Mouse (Mus musculus): ENCODE results near the gene Col6a5. TPM values are rescaled to one million over a fixed set of nuclear protein-coding genes. Genes with fewer than 3 reads are reported as not detected.
A peak's percentile ranks its signal among the peaks of the same experiment; 100 is the strongest.
"Not testable (repeated sequence)": the region's sequence is repeated elsewhere in the genome, so short reads cannot be mapped to it uniquely, and the experiment has no call there.

Col6a5 gene
- total RNA-seq, 2 experiments from 2014 or later: 2.2 to 2.8 TPM

DNA sequence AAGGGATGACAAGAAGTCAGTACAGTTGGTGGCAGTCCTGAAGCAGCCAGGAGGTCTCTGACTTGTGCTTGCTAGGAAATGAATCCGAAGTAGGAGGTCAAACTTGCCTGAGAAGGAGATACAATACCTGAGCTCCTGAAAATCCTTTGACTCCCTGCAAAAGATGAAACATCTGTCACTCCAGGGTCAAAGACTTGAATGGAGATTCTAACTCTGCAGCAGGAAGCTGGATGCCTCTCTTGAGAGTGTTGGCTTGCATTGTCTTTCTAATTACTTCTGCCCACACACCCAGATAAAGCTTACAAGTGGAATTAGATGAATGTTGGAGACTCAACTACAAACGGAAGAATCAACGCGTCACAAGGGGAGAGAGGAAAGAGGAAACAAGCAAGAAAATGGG lies 45.3 kb downstream of the Col6a5 start:
- DNase-seq (ENCODE audit: low spot score in 2 of 2): no peak

DNA sequence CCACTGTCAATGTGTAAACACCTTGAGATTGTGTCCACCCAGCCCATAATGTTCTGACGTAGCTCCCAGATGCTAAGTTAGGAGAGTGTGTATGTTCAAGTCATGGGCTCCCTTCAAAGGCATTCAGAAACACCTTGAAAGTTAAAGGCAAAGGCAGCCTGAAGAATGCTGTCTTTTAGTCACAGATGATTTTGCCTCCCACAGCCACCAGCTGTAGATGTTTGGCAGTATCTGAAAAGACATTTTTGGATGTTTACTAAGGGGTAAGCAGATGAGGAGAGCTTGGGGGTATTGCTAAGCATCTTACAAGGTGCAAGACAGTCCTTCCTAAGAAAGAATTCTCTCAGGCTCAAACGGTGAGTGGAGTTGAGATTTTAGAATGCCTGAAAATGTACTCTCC lies 50.3 kb downstream of the Col6a5 start:
- DNase-seq (ENCODE audit: low spot score in 2 of 2): no peak

DNA sequence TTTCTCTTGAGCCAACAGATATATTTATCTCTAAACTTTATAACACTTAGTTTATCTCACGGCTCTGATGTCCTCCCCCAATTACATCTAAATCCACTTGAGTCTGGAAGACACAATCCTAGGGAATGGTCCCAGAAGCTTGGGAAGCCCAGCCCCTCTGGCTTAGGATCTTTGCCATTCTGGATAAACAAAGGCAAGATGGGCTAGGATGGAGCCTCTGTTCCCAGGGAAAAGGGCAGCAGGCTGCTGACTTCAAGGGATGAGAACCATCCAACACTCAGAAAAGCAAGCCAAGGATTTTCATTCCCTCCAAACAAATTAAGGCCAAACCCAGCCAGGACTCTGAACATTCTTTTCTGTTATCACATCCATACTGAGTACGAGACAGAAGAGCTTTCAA lies 51.1 kb downstream of the Col6a5 start:
- no peak for DNase-seq (ENCODE audit: low spot score in 2 of 2)

DNA sequence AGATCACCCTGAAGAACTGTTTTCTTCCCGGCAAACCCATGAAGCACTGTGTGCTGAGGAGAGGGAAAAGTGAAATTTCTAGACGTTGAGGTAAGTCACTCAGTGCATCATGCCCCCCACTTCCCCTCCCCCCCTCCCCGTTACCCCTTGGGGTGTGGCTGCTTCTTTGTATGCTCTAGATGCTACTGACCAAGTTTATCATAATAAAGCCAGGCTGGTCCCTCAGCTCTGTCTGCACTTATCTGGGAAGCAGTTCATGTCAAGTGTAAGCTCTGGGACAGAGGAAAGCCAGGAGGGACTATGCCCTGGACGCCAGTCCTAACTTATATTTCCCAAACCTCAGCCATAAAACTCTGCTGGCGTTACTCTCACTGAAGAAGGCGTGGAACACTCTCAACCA lies 53.0 kb downstream of the Col6a5 start:
- no peak for DNase-seq (ENCODE audit: low spot score in 2 of 2)

DNA sequence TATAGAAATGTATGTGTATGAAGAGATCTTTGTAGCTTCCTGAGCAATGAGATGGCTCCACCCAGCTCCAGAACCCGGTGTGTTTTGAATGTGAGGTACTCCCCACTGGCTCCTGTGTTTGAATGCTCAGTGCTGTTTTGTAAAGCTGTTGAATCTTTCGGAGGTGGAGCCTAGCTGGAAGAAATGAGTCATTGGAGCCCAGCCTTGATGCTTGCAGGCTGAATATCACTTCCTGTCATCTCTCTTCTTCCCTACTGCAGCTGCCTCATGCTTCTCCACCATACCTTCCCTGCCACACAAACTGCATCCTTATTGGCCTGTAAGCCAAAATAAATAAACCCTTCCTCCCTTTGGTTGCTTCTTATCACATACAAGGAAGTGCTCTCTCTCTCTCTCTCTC lies 72.9 kb downstream of the Col6a5 start:
- no peak for DNase-seq (ENCODE audit: low spot score in 2 of 2)

DNA sequence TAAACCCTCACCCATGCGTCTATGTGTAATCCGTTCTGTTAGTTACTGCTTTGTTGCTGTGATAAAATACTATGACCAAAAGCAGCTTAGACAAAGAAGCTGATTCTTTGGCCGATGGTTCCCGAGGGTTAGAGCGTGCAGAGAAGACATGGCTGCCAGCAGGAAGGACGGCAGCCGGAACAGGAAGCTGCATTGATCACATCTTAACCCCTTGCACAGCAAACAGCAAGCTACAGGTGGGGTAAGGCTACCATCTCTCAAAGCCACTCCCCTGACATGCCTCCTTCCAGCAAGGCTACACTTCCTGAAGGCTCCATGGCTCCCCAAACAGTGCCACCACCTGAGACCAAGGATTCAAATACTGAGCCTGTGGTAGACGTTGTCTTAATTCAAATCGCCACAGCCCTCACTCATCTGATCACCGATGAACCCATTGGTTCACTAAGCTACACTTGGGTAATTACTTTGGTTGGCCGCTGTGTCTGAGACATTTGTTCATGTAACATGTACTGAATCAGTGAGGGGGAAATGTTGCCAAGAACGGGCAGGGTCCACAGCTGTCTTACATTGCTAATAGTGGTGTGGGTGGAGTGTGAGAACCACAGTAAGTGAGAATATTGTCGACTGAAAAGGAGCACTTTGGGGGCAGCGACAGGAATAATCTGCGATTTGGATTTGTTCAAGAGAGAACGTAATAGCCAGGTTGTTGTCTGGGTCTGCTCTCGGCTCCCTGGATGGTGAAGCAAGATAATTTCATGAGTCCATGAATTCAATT lies 75.6 kb downstream of the Col6a5 start:
- no peak for DNase-seq (ENCODE audit: low spot score in 2 of 2)

DNA sequence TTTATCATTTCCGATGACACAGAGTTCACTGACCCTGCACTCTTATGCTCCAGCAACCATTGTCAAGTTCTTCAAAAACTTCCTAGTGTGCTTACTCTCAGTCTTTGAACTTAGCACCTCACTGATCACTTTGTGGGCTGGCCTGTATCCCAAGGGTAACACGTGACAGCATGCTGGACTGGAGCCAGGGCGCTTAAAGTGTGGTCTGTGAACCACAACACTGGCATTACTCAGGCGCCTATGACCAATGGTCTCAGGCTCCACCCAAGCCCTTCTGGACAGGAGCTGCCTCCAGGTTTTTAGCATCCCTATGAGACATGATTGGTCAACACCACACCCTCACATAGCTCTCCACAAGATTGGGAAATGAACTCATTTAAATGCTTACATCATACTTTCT lies 79.7 kb downstream of the Col6a5 start:
- no peak for DNase-seq (ENCODE audit: low spot score in 2 of 2)

DNA sequence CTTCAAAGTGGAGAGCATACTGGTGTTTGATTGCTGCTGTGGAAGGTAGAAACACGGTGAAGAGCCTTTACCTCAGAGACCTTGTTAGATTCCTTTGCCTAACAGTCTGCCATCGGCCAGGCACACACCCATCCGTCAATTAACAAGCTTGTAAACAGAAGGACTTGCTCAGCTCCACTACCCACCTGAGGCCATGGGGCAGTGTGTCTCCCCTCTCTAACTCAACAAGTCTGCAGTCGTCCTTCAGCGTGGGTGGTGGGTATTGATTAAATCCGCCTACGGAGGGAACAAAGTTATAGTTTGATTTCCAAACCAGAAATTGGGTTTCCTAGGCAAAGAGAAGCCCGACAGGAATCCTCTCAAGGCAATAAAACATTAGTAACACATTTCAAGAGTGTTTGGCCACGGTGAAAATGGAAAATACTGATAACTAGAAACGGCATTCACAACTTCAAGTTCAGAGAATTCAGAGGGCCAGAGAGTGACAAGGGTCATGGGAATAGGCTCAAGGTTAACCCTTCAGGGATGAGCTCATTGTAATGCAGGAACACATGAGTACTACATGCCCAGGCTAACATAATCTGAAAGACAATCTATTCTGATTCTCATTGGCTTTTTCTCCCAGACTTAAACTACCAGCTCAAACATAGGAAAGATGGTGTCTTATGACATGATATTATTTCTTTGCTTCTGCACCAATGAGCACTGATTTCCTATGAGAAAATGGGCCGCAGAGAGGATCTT lies 81.9 kb downstream of the Col6a5 start:
- no peak for DNase-seq (ENCODE audit: low spot score in 2 of 2)

DNA sequence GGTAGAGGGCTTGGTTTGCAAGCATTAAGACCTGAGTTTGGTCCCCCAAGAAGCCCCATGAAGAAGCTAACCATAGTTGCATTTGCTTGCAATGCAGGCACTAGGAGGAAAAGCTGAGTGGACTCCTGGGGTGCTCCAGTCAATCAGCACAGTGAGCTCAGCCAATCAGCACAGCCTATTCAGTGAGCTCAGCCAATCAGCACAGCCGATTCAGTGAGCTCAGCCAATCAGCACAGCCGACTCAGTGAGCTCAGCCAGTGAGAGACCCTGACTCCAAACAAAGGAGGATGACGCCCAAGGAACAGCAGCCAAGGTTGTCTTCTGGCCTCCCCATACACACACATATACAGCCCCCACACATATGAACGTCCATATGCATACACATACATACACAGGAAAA lies 84.3 kb downstream of the Col6a5 start:
- DNase-seq (ENCODE audit: low spot score in 2 of 2): no peak

DNA sequence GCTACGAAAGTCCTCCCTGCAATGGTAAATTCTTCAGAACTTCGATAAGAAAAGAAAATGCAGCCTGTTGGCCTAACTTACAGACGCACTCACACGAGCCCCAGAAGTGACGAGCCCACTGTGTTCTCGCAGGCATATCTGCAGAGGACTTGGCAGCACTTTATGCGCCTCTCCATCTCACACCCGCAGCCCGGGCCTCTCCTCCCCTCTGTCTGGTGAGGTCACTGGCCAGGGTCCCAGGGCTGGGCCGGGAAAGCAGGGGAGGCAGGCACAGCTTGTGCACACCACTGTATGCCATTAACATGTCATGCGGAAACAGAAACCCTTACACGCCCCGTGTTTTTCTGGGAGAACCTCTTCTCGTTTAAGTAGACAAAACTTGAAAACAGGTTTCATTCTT lies 88.8 kb downstream of the Col6a5 start:
- DNase-seq (ENCODE audit: low spot score in 2 of 2): no peak

DNA sequence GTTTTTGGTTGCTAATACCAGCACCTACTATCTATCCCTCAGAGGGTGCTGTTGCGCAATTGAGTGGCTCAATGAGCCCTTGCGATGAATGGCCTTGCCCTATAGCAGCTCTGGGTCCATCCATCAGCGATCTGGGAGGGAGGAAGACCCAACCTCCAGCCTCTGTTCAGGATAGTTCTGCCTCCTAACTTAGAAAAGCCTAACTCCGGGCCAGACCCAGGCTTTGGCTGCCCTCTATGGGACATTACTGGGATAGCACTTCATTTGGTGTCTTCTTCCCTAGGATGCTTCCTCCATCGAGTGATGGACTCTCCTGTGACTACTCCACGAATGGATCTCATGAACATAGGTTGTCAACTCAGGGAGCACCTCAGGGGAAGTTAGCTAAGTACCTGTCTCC lies 102.7 kb downstream of the Col6a5 start:
- DNase-seq (ENCODE audit: low spot score in 2 of 2): peak; percentile 62 to 74

DNA sequence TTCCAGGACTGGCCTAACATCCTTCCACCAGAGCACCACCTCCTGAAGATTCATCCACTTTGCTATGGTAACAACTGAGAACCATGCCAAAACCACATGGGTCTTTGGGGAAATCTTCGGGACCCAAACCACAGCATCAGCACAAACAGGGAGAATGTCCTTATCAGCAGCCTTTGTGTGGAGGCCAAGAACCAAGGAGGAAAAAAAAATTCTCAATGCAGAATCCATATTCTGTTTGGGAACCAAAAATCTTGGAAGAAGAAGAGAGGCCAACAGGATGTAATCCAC lies 107.7 kb downstream of the Col6a5 start:
- DNase-seq (ENCODE audit: low spot score in 2 of 2): no peak

DNA sequence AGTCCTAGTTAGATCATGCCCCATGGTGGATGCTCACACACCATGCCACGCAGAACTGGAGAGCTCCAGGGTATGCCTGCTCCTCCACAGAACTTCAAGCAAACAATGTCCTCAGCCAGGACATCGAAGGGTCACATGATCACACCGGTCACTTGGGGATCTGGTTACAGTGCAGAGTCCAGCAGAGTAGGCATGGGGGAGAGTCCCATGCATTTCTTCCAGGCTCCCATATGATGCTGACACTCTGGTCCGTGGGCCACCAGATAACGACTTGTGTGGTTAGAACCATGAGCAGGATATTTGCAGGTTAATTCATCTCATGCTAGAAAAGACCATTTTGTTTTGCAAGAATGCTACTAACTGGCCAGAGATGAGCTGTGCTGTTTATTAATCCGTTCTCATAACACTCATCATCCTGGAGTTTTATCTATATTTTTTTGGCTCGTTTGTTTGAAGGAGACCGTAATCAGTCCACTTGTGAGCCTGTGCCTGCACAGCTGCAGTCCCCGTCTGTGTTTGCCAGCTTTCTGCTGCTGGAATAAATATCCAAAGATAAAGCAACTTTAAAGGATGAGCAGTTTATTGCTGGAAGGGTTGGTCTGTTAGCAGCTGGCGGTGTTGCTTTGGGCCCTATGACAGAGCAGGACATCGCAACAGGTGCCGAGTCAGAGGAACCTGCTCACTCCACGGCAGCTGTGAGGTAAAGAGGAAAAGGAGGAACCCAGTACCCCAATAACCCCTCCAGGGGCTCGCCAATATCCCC lies 108.2 kb downstream of the Col6a5 start:
- DNase-seq (ENCODE audit: low spot score in 2 of 2): peak in 1 of 2 experiments; percentile 41

DNA sequence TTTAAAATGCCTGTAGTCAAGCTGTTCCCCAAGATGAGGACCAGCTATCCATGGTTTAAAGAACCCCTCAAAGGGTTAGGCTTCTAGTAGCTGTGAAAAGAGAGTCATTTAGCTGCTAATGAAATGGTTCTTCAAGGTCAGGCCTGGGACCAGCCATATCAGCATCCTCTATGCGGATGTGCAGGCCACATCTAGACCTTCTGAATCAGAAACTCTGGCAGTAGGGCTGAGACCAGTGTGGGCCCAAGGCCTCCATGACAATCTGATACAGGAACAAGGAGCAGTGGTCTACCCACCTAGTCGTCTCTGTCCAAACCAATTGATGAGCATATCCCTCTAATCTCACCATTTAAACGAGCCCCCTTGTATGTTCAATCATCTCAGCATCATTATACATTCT lies 109.4 kb downstream of the Col6a5 start:
- DNase-seq (ENCODE audit: low spot score in 2 of 2): no peak

DNA sequence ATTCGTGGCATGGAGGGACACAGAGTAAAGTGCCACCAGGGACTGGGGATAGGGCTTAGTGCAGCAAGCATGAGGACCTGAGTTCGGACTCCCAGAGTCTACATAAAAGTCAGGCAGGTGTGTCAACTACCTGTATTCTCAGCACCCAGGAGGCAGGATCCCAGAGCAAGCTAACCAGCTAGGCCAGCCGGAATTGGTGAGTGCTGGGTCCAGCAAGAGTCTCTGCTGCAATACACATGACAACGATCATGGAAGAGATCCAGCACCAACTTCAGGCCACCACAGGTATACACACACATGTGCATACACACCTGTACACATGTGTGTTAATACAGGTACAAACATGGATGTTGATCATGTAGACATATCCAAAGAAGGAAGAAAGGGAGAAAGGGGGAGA lies 112.0 kb downstream of the Col6a5 start:
- DNase-seq (ENCODE audit: low spot score in 2 of 2): no peak

DNA sequence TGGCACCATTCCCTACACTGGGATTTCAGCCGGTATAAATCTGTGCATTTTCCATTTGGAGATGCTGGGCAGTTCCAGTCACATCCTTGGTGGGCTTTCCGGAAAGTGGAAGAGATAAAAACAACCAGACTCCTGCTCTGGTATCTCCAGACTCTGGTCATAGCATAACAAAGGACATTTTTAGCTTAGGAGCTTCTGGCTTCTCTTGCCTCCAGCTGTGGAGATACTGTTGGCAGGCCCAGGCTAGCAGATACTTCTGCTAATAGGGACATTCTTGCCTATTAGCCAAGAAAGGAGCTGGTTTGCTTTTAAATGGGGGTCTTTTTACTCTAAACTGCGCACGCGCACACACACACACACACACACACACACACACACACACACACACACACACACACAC lies 113.2 kb downstream of the Col6a5 start:
- no peak for DNase-seq (ENCODE audit: low spot score in 2 of 2)

DNA sequence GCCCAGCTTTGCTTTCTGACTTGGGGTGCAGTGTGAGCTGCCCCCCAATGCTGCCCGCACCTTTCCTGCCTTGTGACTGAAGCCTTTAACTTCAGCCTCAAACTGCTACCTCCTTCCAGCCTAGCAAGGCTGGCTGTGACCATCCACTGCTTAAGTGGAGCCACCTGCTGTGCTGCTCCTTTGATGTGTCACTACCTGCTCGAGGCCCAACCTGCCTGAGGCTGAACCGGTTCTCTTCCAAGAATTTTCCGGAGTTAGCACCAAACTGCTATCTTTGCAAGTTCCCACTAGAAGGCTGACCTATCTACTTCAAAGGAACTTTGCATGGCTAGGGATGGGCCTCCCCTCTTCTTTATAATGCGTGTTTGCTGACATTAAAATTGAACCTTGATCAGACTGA lies 119.1 kb downstream of the Col6a5 start:
- not testable (repeated sequence) for DNase-seq (ENCODE audit: low spot score in 2 of 2)

DNA sequence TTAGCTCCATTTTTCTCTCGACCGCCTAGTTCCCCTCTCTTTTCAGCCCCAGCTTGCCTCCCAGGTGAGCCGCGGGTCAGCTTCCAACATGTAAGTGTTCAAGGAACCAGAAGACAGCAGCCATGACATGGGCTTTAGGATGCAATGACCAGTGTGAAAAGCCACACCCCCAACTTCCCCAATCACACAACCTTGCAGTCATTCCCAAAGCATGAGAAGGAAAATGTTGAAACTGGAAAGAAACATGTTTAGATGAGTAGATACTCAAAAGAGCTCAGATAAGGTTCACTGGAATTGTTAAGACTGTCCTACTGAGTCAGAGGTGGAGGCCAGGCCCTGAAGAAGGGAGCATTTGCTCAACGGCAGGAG lies 121.3 kb downstream of the Col6a5 start:
- DNase-seq (ENCODE audit: low spot score in 2 of 2): no peak

DNA sequence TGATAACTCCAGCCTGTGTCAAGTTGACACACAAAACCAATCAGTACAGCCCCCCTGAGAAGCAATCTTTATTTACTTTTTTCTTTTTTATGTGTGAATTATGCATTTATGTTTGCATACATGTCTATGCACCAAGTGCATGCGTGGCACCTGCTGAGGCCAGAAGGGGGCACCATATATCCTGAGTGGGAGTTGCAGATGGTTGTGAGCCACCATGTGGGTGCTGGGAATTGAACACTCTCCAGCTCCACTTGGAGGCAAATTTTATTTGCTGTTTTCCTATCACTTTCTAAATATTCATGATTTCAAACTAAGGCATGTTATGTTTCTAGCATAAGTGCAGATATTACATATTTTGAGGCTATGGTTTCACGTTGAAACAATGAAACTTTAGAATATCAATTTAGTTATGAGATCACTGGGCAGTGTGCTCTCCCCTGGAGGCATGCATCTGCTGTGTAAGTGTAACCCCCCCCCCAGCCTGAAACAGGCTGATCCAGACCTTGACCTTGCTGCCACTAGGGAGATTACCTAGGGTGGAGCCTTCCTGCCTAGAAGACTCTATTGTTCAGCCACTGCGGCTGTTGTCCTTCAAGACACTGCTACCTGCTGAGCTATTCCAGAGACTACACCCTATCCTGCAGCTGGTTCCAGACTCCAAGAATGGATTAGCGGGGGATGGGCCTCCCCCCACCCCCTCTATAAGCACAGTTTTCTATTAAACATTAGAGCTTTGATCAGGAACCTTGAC lies 121.9 kb downstream of the Col6a5 start:
- DNase-seq (ENCODE audit: low spot score in 2 of 2): no peak

DNA sequence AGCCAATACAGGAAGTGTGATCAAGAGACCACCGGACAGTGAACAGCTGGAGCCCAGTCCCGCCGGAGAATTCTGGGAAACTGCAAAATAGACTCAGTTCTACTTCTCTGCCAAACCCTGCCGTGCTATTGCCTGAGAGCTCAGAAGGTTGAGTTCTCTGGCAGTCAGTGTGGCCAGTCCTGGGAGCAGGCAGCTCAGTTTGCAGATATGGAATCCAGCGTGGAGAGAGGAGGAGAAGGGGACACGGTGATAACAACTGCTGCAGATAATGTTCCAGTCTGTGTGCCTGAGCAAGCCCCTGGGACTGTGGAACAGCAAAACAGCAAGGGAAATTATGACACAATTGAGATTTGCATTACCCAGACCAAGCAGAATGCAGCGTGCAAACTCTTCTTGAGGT lies 124.9 kb downstream of the Col6a5 start:
- DNase-seq (ENCODE audit: low spot score in 2 of 2): peak in 1 of 2 experiments; percentile 61

DNA sequence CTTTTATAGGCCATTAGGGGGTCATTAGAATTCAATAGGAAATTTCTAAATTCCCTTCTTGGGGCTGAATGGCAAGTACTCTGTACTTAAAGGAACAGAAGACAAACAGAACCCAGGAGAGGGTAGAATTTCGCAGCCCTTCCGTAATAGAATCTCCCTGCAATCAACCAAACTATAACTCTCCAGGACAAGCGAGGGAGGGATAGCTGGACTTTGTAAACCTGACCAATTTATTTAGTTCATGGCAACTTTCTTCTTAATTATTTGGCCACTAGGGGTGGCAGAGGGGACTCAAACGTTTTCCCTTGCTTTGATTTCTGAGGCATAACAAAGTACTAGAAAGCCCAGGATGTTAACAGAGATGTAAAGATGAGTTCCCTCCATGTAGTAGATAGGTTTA lies 125.6 kb downstream of the Col6a5 start:
- DNase-seq (ENCODE audit: low spot score in 2 of 2): no peak

DNA sequence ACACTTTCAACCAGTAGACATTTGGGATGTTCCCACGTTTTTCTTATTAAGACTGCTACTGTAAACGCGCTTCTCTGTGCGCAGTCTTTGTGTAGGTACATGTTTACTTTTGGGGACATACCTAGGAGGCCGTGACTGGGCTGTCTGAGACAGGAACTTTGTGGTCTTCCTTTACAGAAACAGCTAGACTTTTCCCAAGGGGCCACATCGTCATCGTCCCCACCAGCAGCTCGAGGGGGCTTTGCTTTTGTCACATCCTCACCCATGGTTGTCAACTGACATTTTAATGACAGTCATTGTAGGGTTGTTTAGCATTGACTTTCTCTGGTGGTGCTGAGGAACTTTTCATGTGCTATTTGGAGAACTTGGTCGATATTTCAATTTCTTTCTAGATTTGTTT lies 129.2 kb downstream of the Col6a5 start:
- DNase-seq (ENCODE audit: low spot score in 2 of 2): no peak
